Mouse (Mus musculus) stomach, postnatal 0 days (tissue): ENCODE data around the gene Enox2. TPM values are rescaled to one million over a fixed set of nuclear protein-coding genes. Genes with fewer than 3 reads are reported as not detected.
"Not testable (repeated sequence)": the region's sequence is repeated elsewhere in the genome, so short reads cannot be mapped to it uniquely, and the experiment has no call there.

Experiments
- ATAC-seq: fragments of 200-750 bp; cut with Nextera tagmentation; 2 replicates; pipeline ENCODE4 v1.8.0; 2017; ENCODE audit not compliant: low FRiP score, low TSS enrichment
- DNase-seq: peaks from one replicate; pipeline ENCODE4 v3.0.0-alpha.2; 2016; ENCODE audit warnings: low spot score
- H3K27ac ChIP-seq: fragments of 300-500 bp; sonication (generic); replicated peaks from 2 replicates; pipeline ENCODE4 v1.5.1; 2014; ENCODE audit warnings: mild to moderate bottlenecking, control low read depth
- H3K27me3 ChIP-seq: fragments of 300-500 bp; sonication (generic); 2 replicates; pipeline ENCODE4 v1.6.1; 2014; ENCODE audit warnings: low read length; ENCODE audit not compliant: control insufficient read depth, insufficient read depth
- H3K36me3 ChIP-seq: fragments of 300-500 bp; sonication (generic); 2 replicates; pipeline ENCODE4 v1.6.1; 2014; ENCODE audit warnings: low read length, mixed read lengths; ENCODE audit not compliant: control insufficient read depth, insufficient read depth
- H3K4me1 ChIP-seq: fragments of 300-500 bp; sonication (generic); replicated peaks from 2 replicates; pipeline ENCODE4 v1.6.1; 2014; ENCODE audit warnings: antibody characterized with exemption; ENCODE audit not compliant: control insufficient read depth, insufficient read depth
- H3K4me2 ChIP-seq: fragments of 300-500 bp; sonication (generic); replicated peaks from 2 replicates; pipeline ENCODE4 v1.6.1; 2014; ENCODE audit warnings: low read depth, mild to moderate bottlenecking, control low read depth, moderate library complexity
- H3K4me3 ChIP-seq: fragments of 300-500 bp; sonication (generic); 2 replicates; pipeline ENCODE4 v1.5.1; 2014; ENCODE audit warnings: low read depth, low read length, control low read depth
- H3K9ac ChIP-seq: fragments of 300-500 bp; sonication (generic); 2 replicates; pipeline ENCODE4 v1.6.1; 2014; ENCODE audit warnings: mild to moderate bottlenecking, low read length, control low read depth, mixed read lengths
- H3K9me3 ChIP-seq: fragments of 300-500 bp; sonication (generic); 2 replicates; pipeline ENCODE4 v1.6.1; 2016; ENCODE audit warnings: low read length; ENCODE audit not compliant: control insufficient read depth
- CTCF ChIP-seq: IDR thresholded peaks from 2 replicates; pipeline ENCODE4 v1.5.1; 2016; ENCODE audit warnings: antibody characterized with exemption, low read depth, mild to moderate bottlenecking, moderate library complexity
- EP300 ChIP-seq: optimal IDR thresholded peaks from 2 replicates; pipeline ENCODE3; 2016; ENCODE audit warnings: antibody characterized with exemption
- WGBS: fragments of 180-500 bp; shearing (Covaris S2); extraction: QIAGEN DNeasy Blood & Tissue Kit; methylation state at CpG from one replicate; pipeline ENCODE4 v1.1.7; 2014; 5-methylcytosine and 5-hydroxymethylcytosine counted together
- polyA plus RNA-seq: library from polyadenylated mRNA; unstranded; fragments of >200 nt; fragmentation: Nextera tagmentation; extraction: Ambion mirVana; gene quantifications from 2 replicates; pipeline ENCODE4 v1.2.1, GENCODE M21; 2015

Gene Enox2
- polyA plus RNA-seq, 1 experiment from 2014 or later, result 5.8 TPM

DNA sequence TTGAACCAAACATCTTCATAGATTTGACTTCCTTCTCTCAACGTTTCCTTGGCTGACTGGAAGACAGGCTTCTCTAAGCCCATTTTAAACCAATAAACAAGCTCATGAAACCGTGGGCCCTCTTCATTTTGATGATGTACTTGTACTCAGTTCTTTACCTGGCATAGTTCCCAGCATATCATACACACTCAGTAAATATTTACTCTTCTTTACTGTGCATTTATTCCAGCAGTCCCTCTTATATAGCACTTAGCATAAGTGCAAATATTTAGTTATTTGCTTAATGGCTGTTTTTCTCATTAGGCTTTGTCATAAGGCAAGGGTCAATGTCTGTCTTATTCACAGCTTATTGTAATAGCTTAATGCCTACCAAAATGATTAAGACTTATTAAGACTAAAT, 133.8 kb downstream of the Enox2 start:
- H3K4me1 ChIP-seq, result no peaks in the 10 kb centered on the region
- H3K9ac ChIP-seq, result no peak overlapping the region
- H3K4me2 ChIP-seq, result no peak overlapping the region
- WGBS, result 21% methylated on average over 2 of the region's 2 CpGs
- DNase-seq, result no peak
- no peaks in the 10 kb centered on the region for H3K9me3 ChIP-seq
- no peak overlapping the region for H3K27ac ChIP-seq
- TF ChIP-seq EP300 (no peak), CTCF (no peak)
- peak; percentile 54; the same call in 1 of the 2 replicates for ATAC-seq
- no peak overlapping the region for H3K4me3 ChIP-seq
- no peaks in the 10 kb centered on the region for H3K27me3 ChIP-seq
- no peaks in the 10 kb centered on the region for H3K36me3 ChIP-seq

DNA sequence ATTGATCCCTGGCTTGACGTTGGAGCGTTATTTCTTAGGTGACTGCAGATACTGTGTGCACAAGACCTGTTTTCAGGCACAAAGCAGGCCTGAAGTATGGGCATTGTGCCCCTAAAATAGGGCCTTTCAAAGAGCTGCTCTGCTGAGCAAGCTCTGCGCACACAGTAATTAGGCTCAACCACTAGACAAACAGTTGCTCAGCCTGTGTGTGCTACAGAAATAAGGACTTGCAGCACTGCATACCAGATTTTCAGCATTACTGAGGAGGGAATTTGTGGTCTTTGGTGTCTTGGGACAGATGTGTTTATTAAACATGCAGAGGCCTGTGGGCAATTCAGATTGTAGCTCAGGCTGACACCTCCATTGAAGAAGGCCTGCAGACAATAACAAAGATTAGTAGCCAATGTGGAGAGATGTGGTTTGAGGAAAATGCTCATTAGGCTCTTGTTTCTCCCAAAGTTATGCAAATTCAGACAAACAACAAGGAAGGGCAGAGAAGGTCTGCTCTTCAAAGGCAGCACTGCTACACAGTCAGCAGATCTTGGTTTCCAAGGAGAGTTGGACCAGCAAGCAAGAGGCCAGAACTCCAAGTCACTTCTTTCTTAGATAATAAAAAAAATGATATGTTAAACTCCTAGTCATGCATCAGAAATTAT, 163.2 kb downstream of the Enox2 start:
- H3K9me3 ChIP-seq, result no peaks in the 10 kb centered on the region
- DNase-seq, result no peak

DNA sequence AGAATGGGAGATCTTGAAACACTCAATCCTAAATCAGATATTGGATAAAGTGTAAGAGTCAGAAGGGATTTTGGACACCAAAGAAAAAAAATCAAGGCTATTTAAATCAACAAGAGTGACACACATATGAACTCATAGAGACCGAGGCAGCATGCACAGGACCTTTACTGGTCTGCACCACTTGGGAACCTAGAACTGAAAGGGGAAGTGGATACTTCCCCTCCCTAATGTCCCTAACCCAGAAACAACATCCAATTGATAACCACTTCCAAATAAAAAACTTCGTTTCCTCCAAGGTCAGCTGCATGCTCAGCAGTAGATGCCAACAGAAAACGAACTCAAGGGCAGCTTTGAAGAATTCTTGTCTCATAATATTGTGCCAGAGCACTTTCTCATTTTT, 171.6 kb downstream of the Enox2 start:
- H3K27ac ChIP-seq, result no peak overlapping the region
- no peaks in the 10 kb centered on the region for H3K27me3 ChIP-seq
- no peak overlapping the region for H3K4me2 ChIP-seq
- 71% methylated on average over 3 of the region's 3 CpGs for WGBS
- no peaks in the 10 kb centered on the region for H3K4me1 ChIP-seq
- TF ChIP-seq EP300 (no peak), CTCF (no peak)
- H3K9ac ChIP-seq, result no peak overlapping the region
- no peaks in the 10 kb centered on the region for H3K9me3 ChIP-seq
- ATAC-seq (no peak), DNase-seq (no peak)
- H3K36me3 ChIP-seq, result no peaks in the 10 kb centered on the region
- no peak overlapping the region for H3K4me3 ChIP-seq

More for the DNA sequence above, 163.2 kb downstream of the Enox2 start:
- H3K27me3 ChIP-seq, result no peaks in the 10 kb centered on the region
- no peak overlapping the region for H3K9ac ChIP-seq
- no peaks in the 10 kb centered on the region for H3K4me1 ChIP-seq
- no peaks in the 10 kb centered on the region for H3K36me3 ChIP-seq
- no peak overlapping the region for H3K4me2 ChIP-seq
- TF ChIP-seq CTCF, result no peak
- no peak for TF ChIP-seq EP300
- H3K4me3 ChIP-seq, result no peak overlapping the region
- 64% methylated on average over 3 of the region's 3 CpGs for WGBS
- no peak for ATAC-seq
- no peak overlapping the region for H3K27ac ChIP-seq

DNA sequence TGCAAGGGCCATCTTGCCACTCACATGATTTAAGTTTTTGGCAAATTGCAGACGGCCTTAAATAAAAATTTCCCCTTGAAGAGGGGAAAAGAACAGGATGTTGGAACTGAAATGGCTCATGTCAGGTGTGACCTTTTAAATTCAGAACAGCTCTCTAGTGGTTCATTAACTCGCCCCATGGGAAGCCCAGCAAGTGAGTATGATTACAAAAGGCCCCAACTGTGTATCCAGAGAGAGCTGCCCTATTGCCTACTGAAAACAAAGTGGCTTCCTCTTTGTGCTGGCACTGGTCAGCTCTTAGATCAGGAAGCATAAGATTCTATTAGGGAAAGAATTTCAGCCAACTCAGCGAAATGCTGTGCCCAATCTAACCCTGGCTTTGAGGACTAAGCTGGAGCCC, 175.6 kb downstream of the Enox2 start:
- ATAC-seq (no peak), DNase-seq (no peak)
- no peaks in the 10 kb centered on the region for H3K36me3 ChIP-seq
- no peak overlapping the region for H3K9ac ChIP-seq
- 55% methylated on average over 3 of the region's 3 CpGs for WGBS
- no peak overlapping the region for H3K4me3 ChIP-seq
- H3K4me1 ChIP-seq, result no peaks in the 10 kb centered on the region
- TF ChIP-seq EP300 (no peak), CTCF (no peak)
- H3K27me3 ChIP-seq, result no peaks in the 10 kb centered on the region
- no peak overlapping the region for H3K4me2 ChIP-seq
- no peak overlapping the region for H3K27ac ChIP-seq
- no peaks in the 10 kb centered on the region for H3K9me3 ChIP-seq

GRCm38 (mm10) chrX:49100542-49100941, 187.5 kb downstream of the Enox2 start:
- H3K4me1 ChIP-seq, H3K4me3 ChIP-seq, H3K9me3 ChIP-seq, ATAC-seq, H3K36me3 ChIP-seq, H3K9ac ChIP-seq, H3K4me2 ChIP-seq, DNase-seq, H3K27me3 ChIP-seq, H3K27ac ChIP-seq: not testable (repeated sequence)
- 60% methylated on average over 1 of the region's 1 CpGs for WGBS

DNA sequence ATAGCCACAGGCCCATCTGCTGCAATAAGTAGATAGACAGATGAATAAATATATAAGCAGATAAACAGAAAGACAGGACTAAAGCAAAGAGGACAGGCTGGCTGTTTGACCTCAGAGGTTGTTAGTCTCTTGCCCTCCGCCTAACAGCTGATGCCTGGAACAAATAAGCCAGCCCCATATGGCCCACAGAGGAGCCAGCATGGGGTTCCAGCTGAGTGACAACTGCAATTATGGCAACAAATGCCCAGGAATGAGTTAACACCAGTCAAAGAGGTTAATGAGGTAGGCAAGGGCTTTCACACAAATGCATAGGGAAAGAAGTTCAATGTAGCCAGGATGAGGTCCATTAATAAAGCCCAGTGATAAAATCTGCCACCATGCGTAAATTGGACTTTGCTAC, 191.8 kb downstream of the Enox2 start:
- Histone ChIP-seq H3K36me3 (no peaks in the 10 kb centered on the region), H3K9me3 (no peaks in the 10 kb centered on the region), H3K4me2 (no peak overlapping the region), H3K27me3 (no peaks in the 10 kb centered on the region), H3K4me1 (no peaks in the 10 kb centered on the region), H3K27ac (no peak overlapping the region), H3K4me3 (no peak overlapping the region), H3K9ac (no peak overlapping the region)
- DNase-seq (no peak), ATAC-seq (no peak)
- WGBS, result 88% methylated on average over 2 of the region's 2 CpGs
- TF ChIP-seq EP300 (no peak), CTCF (no peak)
